Mouse (Mus musculus) kidney, postnatal 10 days (tissue): ENCODE results near the gene Gm14443.
"Not testable (repeated sequence)": the region's sequence is repeated elsewhere in the genome, so short reads cannot be mapped to it uniquely, and the experiment has no call there.

Experiments used
- DNase-seq: peaks from one replicate; pipeline ENCODE4 v3.0.0; 2021; ENCODE audit warnings: mixed read lengths

Gm14443 gene

DNA sequence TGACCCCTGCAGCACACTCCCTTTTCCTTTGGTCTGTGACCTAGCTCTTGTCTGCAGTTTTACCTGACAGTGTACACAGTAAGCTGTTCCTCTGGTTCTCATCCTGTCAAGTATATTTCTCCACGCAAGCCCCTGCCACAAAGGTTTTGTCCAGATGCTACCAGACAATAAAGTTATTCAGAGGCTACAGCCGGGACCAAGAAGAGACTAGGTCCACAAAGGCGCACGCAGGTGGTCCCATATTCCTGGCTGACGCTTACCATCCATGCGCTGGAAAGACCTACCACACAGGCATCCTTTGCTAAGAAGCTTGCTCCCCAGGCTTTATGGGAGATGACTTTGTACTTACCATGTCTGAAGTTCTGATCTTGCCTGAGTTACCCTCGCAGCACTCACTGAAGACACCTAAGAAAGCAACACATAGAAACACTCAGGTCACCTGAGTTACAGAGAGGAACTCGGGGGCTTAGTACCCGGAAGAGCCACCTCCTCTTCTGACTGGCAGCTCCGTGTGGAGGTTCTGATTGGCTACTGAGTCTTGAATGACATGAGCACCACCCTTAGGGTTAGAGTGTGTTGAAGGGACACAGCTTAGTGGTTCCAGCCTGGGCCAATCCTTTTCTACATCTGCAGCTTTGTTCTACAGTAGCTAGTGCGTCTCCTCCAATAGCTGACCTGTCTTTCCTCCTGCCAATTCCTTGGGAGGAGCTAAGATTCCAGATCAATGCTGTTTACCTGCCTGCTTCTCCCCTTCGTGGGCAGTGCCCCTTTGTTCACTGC lies at the start of gene Gm14443:
Gene Gm14443, minus strand, starts transcription at position 471 of the 780 bp plus-strand sequence.
- DNase-seq, result not testable (repeated sequence)

DNA sequence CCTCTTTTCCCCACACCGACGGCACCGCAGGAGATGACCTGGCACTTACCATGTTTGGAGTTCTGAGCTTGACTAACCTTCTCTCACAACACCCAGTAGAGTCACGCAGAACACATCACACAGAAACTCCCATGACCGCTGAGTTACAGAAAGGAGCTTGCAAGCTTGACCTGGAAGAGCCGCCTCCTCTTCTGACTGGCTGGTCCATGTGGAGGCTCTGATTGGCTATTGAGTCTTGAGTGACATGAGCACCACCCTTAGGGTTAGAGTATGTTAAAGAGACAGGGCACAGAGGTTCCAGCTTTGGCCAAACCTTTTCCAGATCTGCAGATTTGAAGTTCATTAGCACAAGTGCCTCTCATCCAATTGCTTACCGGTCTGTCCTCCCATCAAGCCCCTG lies 31.1 kb upstream of the Gm14443 start, which contains the start of gene Gm14391:
Gene Gm14391, minus strand, starts transcription at position 186 of the 400 bp plus-strand sequence.
- DNase-seq, result not testable (repeated sequence)

DNA sequence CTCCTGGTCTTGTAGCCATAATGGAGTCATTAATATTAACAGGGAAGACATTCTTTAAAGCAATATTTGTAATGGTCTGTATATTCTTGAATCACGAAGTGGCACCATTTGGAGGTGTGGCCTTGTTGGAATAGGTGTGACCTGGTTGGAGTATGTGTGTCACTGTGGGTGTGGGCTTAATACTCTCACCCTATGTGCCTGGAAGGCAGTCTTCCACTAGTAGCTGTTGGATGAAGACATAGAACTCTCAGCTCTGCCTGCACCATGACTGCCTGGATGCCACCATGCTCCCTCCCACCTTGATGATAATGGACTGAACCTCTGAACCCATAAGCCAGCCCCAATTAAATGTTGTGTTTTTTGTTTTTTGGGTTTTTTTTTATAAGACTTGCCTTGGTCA lies 3.3 kb upstream of the Gm14443 start:
- DNase-seq, result not testable (repeated sequence)

DNA sequence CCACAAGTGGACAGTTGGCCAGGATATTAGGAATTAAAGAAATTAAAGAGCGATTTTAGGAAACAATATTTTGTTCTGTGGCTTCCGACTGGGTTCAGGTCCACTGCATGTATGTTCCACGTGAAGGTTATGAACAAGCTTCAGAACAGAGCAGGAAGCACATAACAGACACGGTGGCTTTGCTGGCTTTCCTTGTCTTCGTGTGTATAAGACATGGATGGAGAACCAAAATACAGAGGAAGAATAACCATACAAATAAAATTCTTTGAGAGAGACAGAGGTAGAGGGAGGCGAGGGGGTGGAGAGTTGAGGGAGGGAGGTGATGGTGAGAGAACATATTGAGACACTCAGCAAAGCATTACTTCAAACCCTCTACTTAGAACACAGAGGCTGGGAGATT lies 641 bp upstream of the Gm14443 start:
- no peak for DNase-seq

DNA sequence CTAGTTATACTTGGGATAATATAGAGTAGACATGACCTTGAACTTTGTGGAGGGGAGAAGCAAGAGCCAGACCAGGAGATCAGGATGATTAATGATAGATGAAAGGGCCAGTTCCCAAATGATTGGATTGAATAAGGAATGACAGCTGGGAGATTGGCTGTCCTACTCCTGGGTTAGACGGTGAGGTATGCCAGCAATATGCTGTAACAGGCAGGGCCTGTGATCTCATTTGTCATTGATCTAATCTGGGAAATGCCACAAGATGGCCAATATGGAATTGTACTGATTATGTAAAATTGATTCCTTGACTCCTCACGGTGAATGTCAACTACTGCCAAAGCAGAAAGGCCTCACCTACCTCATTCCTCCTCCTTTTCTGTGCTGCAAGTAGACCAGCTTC lies 1.6 kb downstream of the Gm14443 start:
- DNase-seq, result not testable (repeated sequence)

DNA sequence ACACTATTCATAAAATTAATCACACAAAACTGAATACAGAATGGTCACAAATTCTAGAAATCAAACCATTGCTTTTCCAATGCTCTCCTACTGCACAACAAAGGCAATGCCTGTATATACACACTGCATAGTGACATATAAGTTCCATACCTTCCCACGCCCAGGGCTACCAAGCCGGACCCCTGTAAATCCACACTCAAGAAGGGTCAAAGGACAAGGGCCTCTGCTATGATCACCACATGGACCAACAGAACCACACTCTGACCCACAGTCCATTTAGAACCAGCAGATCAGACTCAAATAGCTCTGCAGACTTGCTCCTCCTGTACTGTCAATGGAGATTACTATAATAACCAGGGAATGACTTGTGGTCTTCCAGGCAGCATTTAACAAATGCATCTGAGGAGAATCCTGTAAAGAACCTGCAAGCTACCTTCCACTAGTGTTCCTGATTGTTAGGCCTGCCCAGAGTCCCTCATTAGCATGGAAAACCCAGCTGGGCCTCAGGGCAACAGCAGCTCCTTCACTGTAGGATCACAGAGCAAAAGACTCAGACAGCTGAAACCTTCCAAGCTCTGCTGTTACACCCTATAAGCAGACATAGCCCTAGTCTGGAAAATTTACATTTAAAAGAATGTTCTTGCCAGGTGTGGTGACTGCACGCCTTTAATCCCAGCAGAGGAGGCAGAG lies 2.6 kb downstream of the Gm14443 start:
- DNase-seq, result not testable (repeated sequence)

DNA sequence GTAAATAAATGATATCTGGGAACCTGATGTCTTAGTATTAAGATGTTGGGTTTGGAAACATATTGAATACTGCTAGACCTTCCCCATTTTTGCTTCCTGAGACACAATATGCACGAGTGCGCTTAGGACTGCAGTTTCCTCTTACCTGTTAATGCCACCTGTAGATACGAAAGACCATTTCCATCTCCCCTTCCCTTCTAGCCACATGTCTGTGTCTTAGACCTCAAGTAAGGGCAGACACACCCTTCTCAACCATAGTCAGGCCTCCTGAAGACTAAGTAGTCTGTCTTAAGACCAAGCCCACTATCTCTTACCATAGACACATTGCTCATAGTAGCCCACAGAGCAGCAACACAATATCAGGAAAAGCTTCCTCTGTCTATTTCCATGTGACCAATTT lies 3.5 kb downstream of the Gm14443 start:
- no peak for DNase-seq

DNA sequence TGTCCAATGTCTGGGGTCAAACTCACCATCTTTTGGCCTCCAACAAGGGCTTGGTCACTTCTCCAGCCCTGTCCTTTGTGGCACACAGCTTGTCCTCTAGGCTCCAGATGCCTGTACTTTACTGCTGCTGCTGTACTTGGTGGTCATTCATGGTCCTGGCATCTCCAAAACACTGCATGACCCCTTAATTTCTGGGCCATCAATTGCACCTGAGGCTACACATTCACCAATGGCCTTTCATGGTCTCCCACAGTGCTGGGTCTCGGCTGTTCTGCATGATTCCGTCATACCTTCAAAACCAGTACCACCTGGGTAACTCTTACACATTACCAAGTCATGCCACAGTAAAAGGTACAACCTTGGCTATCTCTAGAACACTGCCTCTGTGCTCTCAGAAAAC lies 8.8 kb downstream of the Gm14443 start:
- DNase-seq, result not testable (repeated sequence)

DNA sequence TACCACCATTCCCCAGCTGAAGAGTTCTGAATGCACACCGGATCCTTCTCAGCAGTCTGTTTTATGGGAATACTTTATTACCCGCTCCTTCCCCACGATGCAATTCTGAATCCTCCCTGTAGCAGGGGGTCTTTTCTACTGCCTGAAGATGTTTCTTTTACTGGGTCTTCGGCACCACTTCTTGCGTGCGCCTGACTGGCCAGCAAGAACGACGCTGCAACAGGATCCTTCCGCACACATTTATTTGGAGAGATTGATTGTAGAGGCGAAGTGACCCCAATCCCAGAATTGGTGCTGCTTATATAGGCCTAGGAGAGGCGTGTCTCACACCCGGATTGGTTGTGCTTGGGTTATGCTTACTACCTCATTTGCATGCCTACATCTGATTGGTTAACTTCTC lies 10.6 kb downstream of the Gm14443 start:
- not testable (repeated sequence) for DNase-seq

DNA sequence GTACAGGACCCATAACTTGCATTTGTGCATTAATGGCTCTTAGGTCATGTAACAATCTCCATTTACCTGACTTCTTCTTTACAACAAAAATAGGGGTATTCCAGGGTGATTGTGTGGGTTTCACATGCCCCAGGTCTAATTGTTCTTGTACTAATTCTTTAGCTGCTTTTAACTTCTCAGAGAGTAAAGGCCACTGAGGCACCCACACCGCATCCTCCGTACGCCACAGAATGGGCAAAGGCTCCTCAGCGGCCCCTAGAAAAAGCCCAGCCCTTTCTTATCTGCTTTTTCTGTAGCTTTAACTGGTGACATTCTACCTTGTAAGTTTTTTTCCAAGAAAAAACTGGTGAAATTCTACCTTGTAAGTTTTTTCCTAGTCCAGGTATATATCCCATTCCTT lies 14.2 kb downstream of the Gm14443 start:
- DNase-seq, result not testable (repeated sequence)

DNA sequence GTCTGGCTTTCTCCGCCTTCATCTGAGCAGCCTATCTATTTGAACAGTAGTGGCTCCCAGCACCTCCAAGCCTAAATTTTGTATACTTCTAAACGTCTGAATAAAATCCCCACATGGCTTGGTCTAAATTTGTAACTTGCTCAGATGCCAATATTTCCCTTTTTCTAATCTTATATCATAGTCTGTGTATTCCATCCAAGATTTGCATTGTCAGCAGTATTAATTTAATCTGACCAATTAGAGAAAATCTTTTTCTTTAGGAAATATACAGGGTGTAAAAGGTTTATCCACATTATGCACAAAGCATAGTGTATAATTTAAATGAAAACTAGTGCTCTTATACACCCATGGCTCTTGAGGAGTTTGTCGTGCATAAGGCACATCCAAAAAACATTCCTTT lies 17.0 kb downstream of the Gm14443 start:
- no peak for DNase-seq

DNA sequence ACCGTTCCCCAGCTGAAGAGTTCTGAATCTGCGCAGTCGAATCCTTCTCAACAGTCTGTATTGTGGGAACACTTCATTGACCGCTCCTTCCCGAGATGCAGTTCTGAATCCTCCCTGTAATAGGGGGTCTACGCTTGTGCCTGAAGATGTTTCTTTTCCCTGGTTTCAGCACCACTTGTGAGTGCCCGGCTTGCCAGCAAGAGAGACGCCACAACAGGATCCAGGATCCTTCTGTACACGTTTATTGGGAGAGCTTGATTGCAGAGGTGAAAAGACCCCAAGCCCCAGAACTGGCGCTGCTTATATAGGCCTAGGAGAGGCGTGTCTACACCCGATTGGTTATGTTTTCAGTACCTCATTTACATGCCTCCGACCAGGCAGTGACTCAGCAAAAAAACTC lies 19.0 kb downstream of the Gm14443 start:
- no peak for DNase-seq

DNA sequence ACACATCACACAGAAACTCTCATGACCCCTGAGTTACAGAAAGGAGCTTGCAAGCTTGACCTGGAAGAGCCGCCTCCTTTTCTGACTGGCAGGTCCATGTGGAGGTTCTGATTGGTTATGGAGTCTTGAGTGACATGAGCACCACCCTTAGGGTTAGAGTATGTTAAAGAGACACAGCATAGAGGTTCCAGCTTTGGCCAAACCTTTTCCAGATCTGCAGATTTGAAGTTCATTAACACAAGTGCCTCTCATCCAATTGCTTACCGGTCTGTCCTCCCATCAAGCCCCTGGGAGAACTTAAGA lies 33.7 kb downstream of the Gm14443 start, which contains the start of gene Gm14399:
Gene Gm14399, minus strand, starts transcription at position 20 of the 303 bp plus-strand sequence.
- not testable (repeated sequence) for DNase-seq

DNA sequence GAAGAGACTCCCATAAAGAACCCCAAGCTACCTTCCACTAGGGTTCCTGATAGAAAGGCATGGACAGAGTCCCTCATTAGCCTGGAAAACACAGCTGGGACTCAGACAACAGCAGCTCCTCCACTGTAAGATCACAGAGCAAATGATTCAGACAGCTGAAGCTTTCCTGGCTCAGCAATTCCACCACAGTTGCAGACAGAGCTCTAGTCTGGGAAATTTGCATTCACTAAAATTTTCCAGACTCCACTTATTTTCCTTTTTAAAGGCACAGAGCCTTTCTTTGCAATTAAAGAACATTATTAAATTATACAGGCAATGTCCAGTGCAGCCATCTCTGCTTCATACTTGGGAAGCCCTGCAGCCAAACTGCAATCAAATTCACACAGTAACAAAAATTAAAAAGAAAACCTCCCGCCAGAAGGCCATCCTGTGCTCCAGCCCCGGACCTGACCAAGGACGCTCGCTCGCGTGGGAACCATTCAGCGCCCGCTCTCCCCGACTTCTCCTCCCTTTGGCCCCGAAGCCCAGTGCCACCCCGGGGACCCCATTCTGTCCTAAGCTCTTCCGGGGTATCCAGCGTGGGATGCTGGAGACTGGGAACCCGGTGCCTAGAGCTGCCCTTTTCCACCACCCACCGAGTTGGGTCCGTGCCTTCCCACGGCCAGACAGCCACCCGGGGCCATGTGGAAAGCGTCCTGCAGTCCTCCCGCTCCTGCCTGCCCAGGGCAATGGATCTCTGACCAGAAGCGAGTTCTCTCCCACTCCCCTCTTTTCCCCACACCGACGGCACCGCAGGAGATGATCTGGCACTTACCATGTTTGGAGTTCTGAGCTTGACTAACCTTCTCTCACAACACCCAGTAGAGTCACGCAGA lies 34.3 kb downstream of the Gm14443 start:
- DNase-seq, result peak; percentile 24

DNA sequence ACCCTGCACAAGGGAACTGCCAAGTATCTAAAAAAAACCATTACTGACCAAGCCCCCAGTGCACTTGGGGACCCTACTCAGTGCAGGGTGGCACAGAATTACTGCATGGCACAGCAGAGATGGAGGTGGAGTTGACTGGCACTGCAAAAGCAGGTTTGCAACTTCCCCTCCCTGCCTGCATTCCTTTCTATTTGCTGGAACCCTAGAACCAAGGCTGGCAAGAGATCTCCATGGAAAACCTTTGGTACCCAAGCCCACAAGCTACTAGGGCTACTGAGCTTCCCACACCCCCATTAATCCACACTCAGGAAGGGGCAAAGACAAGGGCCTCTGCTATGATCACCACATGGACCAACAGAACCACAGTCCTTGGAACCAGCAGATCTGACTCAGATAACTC lies 35.0 kb downstream of the Gm14443 start:
- not testable (repeated sequence) for DNase-seq
